Mouse (Mus musculus): Measurements from ENCODE around the gene Prkaca. TPM values are rescaled to one million over a fixed set of nuclear protein-coding genes. Genes with fewer than 3 reads are reported as not detected.
A peak's percentile ranks its signal among the peaks of the same experiment; 100 is the strongest.

Prkaca gene
- polyA plus RNA-seq (2012; fragmentation: generic; extraction: Trizol): 75.1 TPM
- long read RNA-seq, experiment 1, transcript Prkaca-201 (10 exons, 2,276 nt): major isoform, 30 of 59 reads
- long read RNA-seq, experiment 1, partial matches to known transcripts: 9 of 59 reads
- long read RNA-seq, experiment 1, other reads (novel, unspliced or antisense): 20 of 59 reads
- long read RNA-seq, experiment 2, transcript Prkaca-201 (10 exons, 2,276 nt): major isoform, 58 of 63 reads
- long read RNA-seq, experiment 2, partial matches to known transcripts: 5 of 63 reads
- long read RNA-seq, experiment 2, other reads (novel, unspliced or antisense): 0 of 63 reads

DNA sequence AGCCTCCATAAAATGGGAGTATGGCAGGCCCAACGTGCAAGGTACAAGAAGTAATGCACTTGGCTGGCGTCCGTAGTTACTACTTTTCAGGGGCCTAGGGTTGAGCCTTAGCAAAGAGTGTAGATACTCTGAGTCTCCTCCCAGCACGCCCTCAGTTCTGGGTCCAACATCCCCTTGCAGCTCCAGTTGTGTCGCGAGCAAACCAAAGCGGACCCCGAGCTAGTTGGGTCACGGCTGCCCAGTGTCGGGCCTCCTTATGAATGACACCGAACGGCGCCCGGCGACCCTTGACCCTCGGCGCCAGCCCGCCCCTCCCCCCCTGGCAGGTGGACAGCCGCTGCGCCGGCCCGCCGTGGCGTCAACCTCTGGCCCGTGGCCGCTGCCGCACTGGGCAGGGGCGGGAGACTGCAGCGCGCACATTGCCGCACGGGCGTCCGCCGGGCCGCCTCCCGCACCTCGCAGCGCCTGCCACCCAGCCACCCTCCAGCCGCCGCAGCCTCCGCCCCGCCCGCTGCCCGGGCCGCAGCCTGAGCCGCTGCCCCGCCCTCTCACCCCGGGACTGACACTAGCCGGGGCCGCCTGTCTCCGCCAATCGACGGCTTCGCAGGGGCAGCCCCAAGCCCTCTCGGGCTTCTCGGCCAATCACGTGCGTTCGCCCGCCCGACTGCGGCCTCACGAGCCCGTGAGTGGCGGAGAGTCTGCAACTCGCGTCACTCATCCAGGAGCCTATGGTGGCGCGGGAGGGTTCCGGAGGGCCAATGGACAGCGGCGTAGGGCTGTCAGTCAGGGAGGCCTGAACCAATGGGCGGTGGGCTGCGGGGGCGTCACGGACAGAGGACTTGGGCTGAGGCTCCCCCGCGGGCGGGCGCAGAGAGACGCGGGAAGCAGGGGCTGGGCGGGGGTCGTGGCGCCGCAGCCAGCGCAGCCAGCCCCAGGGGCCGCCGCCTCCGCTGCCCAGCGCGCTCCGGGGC, at the start of gene Prkaca:
TSS of gene Prkaca (plus strand) at position 844 of the 971 bp plus-strand sequence.
- H3ac ChIP-seq (ENCODE audit: control insufficient read depth, insufficient read length, low read depth): peak within 1 kb of the TSS; percentile 83
- TF ChIP-seq USF1 (IDR thresholded peaks at IDR 0.05; ENCODE audit: low read depth): peak; percentile 39
- TF ChIP-seq MAX (IDR thresholded peaks at IDR 0.05): no peak
- TF ChIP-seq CEBPB (IDR thresholded peaks at IDR 0.05; ENCODE audit: low read depth): no peak
- TF ChIP-seq MYOD1 (IDR thresholded peaks at IDR 0.05; ENCODE audit: control insufficient read depth, insufficient read length, low read depth): no peak
- no peak for TF ChIP-seq MYOG (IDR thresholded peaks at IDR 0.05; ENCODE audit: control insufficient read depth, extremely low read depth, insufficient read length)
- H3K27me3 ChIP-seq (ENCODE audit: control insufficient read depth, insufficient read depth, insufficient read length): no peaks in the 10 kb centered on the region
- peaks cover 24% of the 10 kb centered on the region for H3K36me3 ChIP-seq (ENCODE audit: control insufficient read depth, insufficient read depth)
- H3K79me2 ChIP-seq (ENCODE audit: control insufficient read depth, insufficient read depth): peaks cover 43% of the 10 kb centered on the region
- peaks cover 7% of the 10 kb centered on the region for H3K79me3 ChIP-seq (ENCODE audit: low read depth)
- peak within 1 kb of the TSS; percentile 66 for H3K4me3 ChIP-seq (ENCODE audit: insufficient read depth, poor library complexity, severe bottlenecking)

- TF ChIP-seq MYOG (IDR thresholded peaks at IDR 0.05; ENCODE audit: control insufficient read depth, extremely low read depth, insufficient read length) (no peak), CEBPB (IDR thresholded peaks at IDR 0.05; ENCODE audit: low read depth) (no peak), MYOD1 (IDR thresholded peaks at IDR 0.05; ENCODE audit: control insufficient read depth, insufficient read length, low read depth) (no peak), CTCF (IDR thresholded peaks at IDR 0.05; ENCODE audit: control insufficient read depth, insufficient read depth, insufficient read length) (no peak), MAX (IDR thresholded peaks at IDR 0.05) (no peak), USF1 (IDR thresholded peaks at IDR 0.05; ENCODE audit: low read depth) (no peak), FOSL1 (IDR thresholded peaks at IDR 0.05; ENCODE audit: insufficient read depth, low read length, poor library complexity, severe bottlenecking) (no peak)
- Histone ChIP-seq H3K36me3 (ENCODE audit: control insufficient read depth, insufficient read depth) (no peaks in the 10 kb centered on the region), H3K79me2 (ENCODE audit: control insufficient read depth, insufficient read depth) (no peaks in the 10 kb centered on the region), H3K27me3 (ENCODE audit: control insufficient read depth, insufficient read depth, insufficient read length) (no peaks in the 10 kb centered on the region), H3K79me3 (ENCODE audit: low read depth) (no peaks in the 10 kb centered on the region), H3ac (ENCODE audit: control insufficient read depth, insufficient read length, low read depth) (no peak overlapping the region), H3K4me3 (ENCODE audit: insufficient read depth, poor library complexity, severe bottlenecking) (no peak overlapping the region)
Observed at GRCm38 (mm10) chr8:83924585-83924984, 48.2 kb upstream of the Prkaca start.

GRCm38 (mm10) chr8:83926266-83926665, 46.5 kb upstream of the Prkaca start:
- Histone ChIP-seq H3ac (ENCODE audit: control insufficient read depth, insufficient read length, low read depth) (no peak overlapping the region), H3K79me3 (ENCODE audit: low read depth) (no peaks in the 10 kb centered on the region), H3K27me3 (ENCODE audit: control insufficient read depth, insufficient read depth, insufficient read length) (no peaks in the 10 kb centered on the region), H3K36me3 (ENCODE audit: control insufficient read depth, insufficient read depth) (peaks cover 5% of the 10 kb centered on the region), H3K79me2 (ENCODE audit: control insufficient read depth, insufficient read depth) (no peaks in the 10 kb centered on the region), H3K4me3 (ENCODE audit: insufficient read depth, poor library complexity, severe bottlenecking) (no peak overlapping the region)
- TF ChIP-seq FOSL1 (IDR thresholded peaks at IDR 0.05; ENCODE audit: insufficient read depth, low read length, poor library complexity, severe bottlenecking) (no peak), USF1 (IDR thresholded peaks at IDR 0.05; ENCODE audit: low read depth) (no peak), CEBPB (IDR thresholded peaks at IDR 0.05; ENCODE audit: low read depth) (no peak), MAX (IDR thresholded peaks at IDR 0.05) (no peak), MYOG (IDR thresholded peaks at IDR 0.05; ENCODE audit: control insufficient read depth, extremely low read depth, insufficient read length) (no peak), CTCF (IDR thresholded peaks at IDR 0.05; ENCODE audit: control insufficient read depth, insufficient read depth, insufficient read length) (no peak), MYOD1 (IDR thresholded peaks at IDR 0.05; ENCODE audit: control insufficient read depth, insufficient read length, low read depth) (no peak)

DNA sequence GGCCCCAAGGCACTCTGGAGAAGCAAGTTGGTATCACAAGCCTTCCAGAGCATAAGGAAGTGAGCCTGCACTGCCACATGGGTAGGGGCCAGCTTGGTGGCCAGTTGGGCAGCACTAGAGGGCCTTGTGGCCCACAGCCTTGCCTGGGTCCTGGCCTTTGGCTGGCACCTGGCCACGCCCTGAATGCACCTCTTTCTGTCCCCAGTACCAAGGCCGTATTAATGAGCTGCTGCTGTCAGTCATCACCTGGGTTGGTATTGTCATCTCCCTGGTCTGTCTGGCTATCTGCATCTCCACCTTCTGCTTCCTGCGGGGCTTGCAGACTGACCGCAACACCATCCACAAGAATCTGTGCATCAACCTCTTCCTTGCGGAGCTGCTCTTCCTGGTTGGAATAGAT, 38.6 kb upstream of the Prkaca start:
- Histone ChIP-seq H3K79me3 (ENCODE audit: low read depth) (no peaks in the 10 kb centered on the region), H3K36me3 (ENCODE audit: control insufficient read depth, insufficient read depth) (peaks cover 22% of the 10 kb centered on the region), H3ac (ENCODE audit: control insufficient read depth, insufficient read length, low read depth) (no peak overlapping the region), H3K27me3 (ENCODE audit: control insufficient read depth, insufficient read depth, insufficient read length) (no peaks in the 10 kb centered on the region), H3K4me3 (ENCODE audit: insufficient read depth, poor library complexity, severe bottlenecking) (no peak overlapping the region), H3K79me2 (ENCODE audit: control insufficient read depth, insufficient read depth) (no peaks in the 10 kb centered on the region)
- TF ChIP-seq USF1 (IDR thresholded peaks at IDR 0.05; ENCODE audit: low read depth) (no peak), MYOD1 (IDR thresholded peaks at IDR 0.05; ENCODE audit: control insufficient read depth, insufficient read length, low read depth) (no peak), FOSL1 (IDR thresholded peaks at IDR 0.05; ENCODE audit: insufficient read depth, low read length, poor library complexity, severe bottlenecking) (no peak), CTCF (IDR thresholded peaks at IDR 0.05; ENCODE audit: control insufficient read depth, insufficient read depth, insufficient read length) (no peak), CEBPB (IDR thresholded peaks at IDR 0.05; ENCODE audit: low read depth) (no peak)

- Histone ChIP-seq H3ac (ENCODE audit: control insufficient read depth, insufficient read length, low read depth) (no peak overlapping the region), H3K36me3 (ENCODE audit: control insufficient read depth, insufficient read depth) (peaks cover 20% of the 10 kb centered on the region), H3K79me3 (ENCODE audit: low read depth) (no peaks in the 10 kb centered on the region), H3K27me3 (ENCODE audit: control insufficient read depth, insufficient read depth, insufficient read length) (no peaks in the 10 kb centered on the region), H3K79me2 (ENCODE audit: control insufficient read depth, insufficient read depth) (no peaks in the 10 kb centered on the region), H3K4me3 (ENCODE audit: insufficient read depth, poor library complexity, severe bottlenecking) (no peak overlapping the region)
- TF ChIP-seq MYOG (IDR thresholded peaks at IDR 0.05; ENCODE audit: control insufficient read depth, extremely low read depth, insufficient read length) (no peak), FOSL1 (IDR thresholded peaks at IDR 0.05; ENCODE audit: insufficient read depth, low read length, poor library complexity, severe bottlenecking) (no peak), USF1 (IDR thresholded peaks at IDR 0.05; ENCODE audit: low read depth) (no peak), CEBPB (IDR thresholded peaks at IDR 0.05; ENCODE audit: low read depth) (no peak), MAX (IDR thresholded peaks at IDR 0.05) (no peak), CTCF (IDR thresholded peaks at IDR 0.05; ENCODE audit: control insufficient read depth, insufficient read depth, insufficient read length) (no peak), MYOD1 (IDR thresholded peaks at IDR 0.05; ENCODE audit: control insufficient read depth, insufficient read length, low read depth) (no peak)
Observed at GRCm38 (mm10) chr8:83934994-83935393, 37.8 kb upstream of the Prkaca start.
